Mouse (Mus musculus): ENCODE results near the gene Ptcd3.

DNA sequence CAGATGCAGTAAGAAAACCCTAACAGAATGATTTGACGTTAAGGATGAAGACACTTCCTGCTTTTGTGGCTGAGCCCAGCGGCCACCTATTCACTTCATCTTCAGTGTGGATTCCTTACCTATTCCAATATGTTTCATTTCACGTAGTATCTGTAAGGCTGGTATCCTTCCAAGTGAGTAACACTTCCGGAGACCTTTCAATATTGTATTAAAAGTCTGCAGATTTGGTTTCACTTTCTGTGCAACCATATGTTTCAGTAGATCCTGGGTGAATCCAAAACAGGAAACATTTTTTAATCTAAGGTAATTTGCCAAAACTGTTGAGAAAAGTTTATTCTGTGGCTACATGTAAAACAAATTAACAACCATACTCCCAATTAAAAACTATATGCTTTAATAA lies 15.3 kb downstream of the Ptcd3 start:
- TF ChIP-seq CTCF (IDR thresholded peaks at IDR 0.05) (no peak), EP300 (IDR thresholded peaks at IDR 0.05; ENCODE audit: insufficient read depth, low read depth, low read length) (no peak), POLR2A (IDR thresholded peaks at IDR 0.05; ENCODE audit: insufficient read depth, low read depth, low read length) (no peak)

Measured in heart, adult 2 months (tissue).